8 mouse cellular contexts compared by ENCODE assay signal in the genomic region with DNA sequence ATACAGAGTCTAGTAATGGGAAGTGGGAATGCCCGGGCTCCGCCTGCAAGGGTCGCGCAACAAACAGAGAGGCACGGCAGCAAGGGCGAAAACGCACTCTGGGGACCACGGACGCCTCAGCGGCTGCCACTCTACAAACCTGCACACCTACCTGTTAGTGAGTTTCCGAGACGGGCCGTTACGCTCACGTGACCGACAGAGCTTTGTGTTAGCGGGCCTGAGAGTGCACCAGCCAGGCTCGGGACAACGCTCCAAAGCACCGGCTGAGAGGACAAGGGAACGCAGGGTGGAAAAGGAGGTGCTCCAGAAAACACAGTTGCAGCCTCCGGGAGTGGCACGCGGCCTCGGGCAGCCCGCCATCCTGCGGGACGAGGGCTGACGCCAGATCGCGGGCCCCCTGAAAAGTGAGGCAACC. TPM values are rescaled to one million over a fixed set of nuclear protein-coding genes. Genes with fewer than 3 reads are reported as not detected.
A peak's percentile ranks its signal among the peaks of the same experiment; 100 is the strongest.
DNase-seq lines count a peak whose midpoint lies in the region; ATAC-seq and TF ChIP-seq lines count a peak whose summit lies in the region.

No protein-coding gene starts in this region.

- peak overlapping the region; percentile 85 for H3K27ac ChIP-seq in macrophage

- no peak for TF ChIP-seq CTCF in brain, embryonic 14.5 days (IDR thresholded peaks at IDR 0.05; ENCODE audit: borderline replicate concordance, extremely low read depth, insufficient read depth, insufficient read length)

- H3K79me2 ChIP-seq in macrophage (ENCODE audit: inconsistent target) = peaks cover 84% of the 10 kb centered on the region

- peak; percentile 3 for ATAC-seq in granulocyte monocyte progenitor cell, adult 5-6 weeks (replicated peaks; ENCODE audit: poor library complexity, severe bottlenecking)

- TF ChIP-seq POLR2A in brain, embryonic 14.5 days (IDR thresholded peaks at IDR 0.05; ENCODE audit: borderline replicate concordance, extremely low read depth, insufficient read depth, insufficient read length, poor library complexity, severe bottlenecking) = 0 out of 2 replicates have a peak, but pooled peaks have one; percentile 18

- peak overlapping the region; percentile 97 for H3K4me3 ChIP-seq in macrophage (ENCODE audit: inconsistent target)

- DNase-seq in right cerebral cortex, adult 2 months (ENCODE audit: low spot score in 2 of 2) = peak; percentile 61 to 71
- no peak for DNase-seq in right cerebral cortex, postnatal 25 days
- peak; percentile 81 for DNase-seq in brain, embryonic 14.5 days (ENCODE audit: low read depth)
- DNase-seq in kidney, postnatal 25 days = peak; percentile 80 to 91
- peak; percentile 65 to 67 for DNase-seq in spleen, adult 18-20 months
- DNase-seq in cerebellum, adult 8-10 months = no peak

- peaks cover 6% of the 10 kb centered on the region; the same call in 1 of the 2 replicates for H3K36me3 ChIP-seq in macrophage (ENCODE audit: inconsistent target)

- 1% methylated on average over 29 of the region's 31 CpGs for WGBS in macrophage (ENCODE audit: missing documents)

RNA-seq across cellular contexts. Expression of a gene that starts 0.5 kb away (rescaled TPM):
- polyA plus RNA-seq in brain, embryonic 14.5 days (2012; rRNA removed) = 34.7 and 40.4 TPM in 2 replicates
- 45.5 and 51.4 TPM in 2 replicates for total RNA-seq in granulocyte monocyte progenitor cell, adult 5-6 weeks (2014; fragmentation: Nextera tagmentation)
- 82.0 and 83.2 TPM in 2 replicates for total RNA-seq in granulocyte monocyte progenitor cell, adult 5-6 weeks (2017)
- 10 to 100 TPM; 18.2 to 78.5 (median 41.8) TPM for total RNA-seq in macrophage (2018; cell fraction: chromatin; rRNA removed)
- total RNA-seq in macrophage (2018; cell fraction: cytosol; rRNA removed) = 10 to 100 TPM in 25 of 26 experiments, 1 to 10 TPM in 1; 8.5 to 18.5 (median 14.5) TPM
- total RNA-seq in macrophage (2018; cell fraction: nucleus; rRNA removed) = 10 to 100 TPM; 12.2 to 59.9 (median 26.7) TPM
- polyA plus RNA-seq in macrophage (2018) = 16.4 to 23.9 TPM (median 18.0 TPM) in 3 replicates

RNA-seq across cellular contexts. Expression of a gene that starts 1.1 kb away (rescaled TPM):
- 35.9 and 44.6 TPM in 2 replicates for polyA plus RNA-seq in brain, embryonic 14.5 days (2012; rRNA removed)
- total RNA-seq in granulocyte monocyte progenitor cell, adult 5-6 weeks (2014; fragmentation: Nextera tagmentation) = 49.7 and 59.8 TPM in 2 replicates
- 43.6 and 49.9 TPM in 2 replicates for total RNA-seq in granulocyte monocyte progenitor cell, adult 5-6 weeks (2017)
- total RNA-seq in macrophage (2018; cell fraction: chromatin; rRNA removed) = 100 to 1,000 TPM in 18 of 26 experiments, 10 to 100 TPM in 8; 58.5 to 185 (median 118) TPM
- total RNA-seq in macrophage (2018; cell fraction: cytosol; rRNA removed) = 10 to 100 TPM in 20 of 26 experiments, 1 to 10 TPM in 6; 5.4 to 21.2 (median 13.2) TPM
- total RNA-seq in macrophage (2018; cell fraction: nucleus; rRNA removed) = 100 to 1,000 TPM in 5 of 26 experiments, 10 to 100 TPM in 21; 41.4 to 127 (median 68.7) TPM
- polyA plus RNA-seq in macrophage (2018) = 16.5 to 19.2 TPM (median 17.6 TPM) in 3 replicates

Comparison
In these comparisons a context has a peak if more than half of its experiments do, and no peak if none do; other contexts are left out.
1. DNase-seq: peak in right cerebral cortex, adult 2 months (2 of 2), brain, embryonic 14.5 days (single experiment), kidney, postnatal 25 days (2 of 2) and spleen, adult 18-20 months (2 of 2); none in right cerebral cortex, postnatal 25 days (single experiment) and cerebellum, adult 8-10 months (single experiment).